Mouse (Mus musculus) embryonic facial prominence, embryonic 12.5 days (tissue): Measurements from ENCODE around the gene Dydc1. TPM values are rescaled to one million over a fixed set of nuclear protein-coding genes. Genes with fewer than 3 reads are reported as not detected.
"Not testable (repeated sequence)": the region's sequence is repeated elsewhere in the genome, so short reads cannot be mapped to it uniquely, and the experiment has no call there.

ENCODE experiments used
- ATAC-seq: fragments of 200-750 bp; cut with Nextera tagmentation; 2 replicates; pipeline ENCODE4 v1.8.0; 2017; ENCODE audit not compliant: insufficient number of reproducible peaks, insufficient read depth, low FRiP score, low TSS enrichment
- H3K27ac ChIP-seq: fragments of 300-500 bp; sonication (generic); 2 replicates; pipeline ENCODE4 v1.5.1; 2016; ENCODE audit warnings: mild to moderate bottlenecking
- H3K27me3 ChIP-seq: fragments of 300-500 bp; sonication (generic); 2 replicates; pipeline ENCODE4 v1.6.1; 2016; ENCODE audit warnings: mild to moderate bottlenecking, moderate library complexity
- H3K36me3 ChIP-seq: fragments of 300-500 bp; sonication (generic); 2 replicates; pipeline ENCODE4 v1.6.1; 2016; ENCODE audit warnings: mild to moderate bottlenecking
- H3K4me1 ChIP-seq: fragments of 300-500 bp; sonication (generic); 2 replicates; pipeline ENCODE4 v1.6.1; 2016
- H3K4me2 ChIP-seq: fragments of 300-500 bp; sonication (generic); replicated peaks from 2 replicates; pipeline ENCODE4 v1.6.1; 2016; ENCODE audit warnings: mild to moderate bottlenecking, moderate library complexity
- H3K4me3 ChIP-seq: fragments of 300-500 bp; sonication (generic); 2 replicates; pipeline ENCODE4 v1.5.1; 2016; ENCODE audit warnings: mild to moderate bottlenecking
- H3K9ac ChIP-seq: fragments of 300-500 bp; sonication (generic); 2 replicates; pipeline ENCODE4 v1.6.1; 2016; ENCODE audit warnings: mild to moderate bottlenecking, moderate library complexity
- H3K9me3 ChIP-seq: fragments of 300-500 bp; sonication (generic); 2 replicates; pipeline ENCODE4 v1.6.1; 2016; ENCODE audit warnings: mild to moderate bottlenecking, moderate library complexity
- WGBS: fragments of 180-500 bp; shearing (Covaris S2); methylation state at CpG from one replicate; pipeline ENCODE4 v1.1.7; 2016; 5-methylcytosine and 5-hydroxymethylcytosine counted together
- polyA plus RNA-seq: library from polyadenylated mRNA; unstranded; fragments of >200 nt; fragmentation: Nextera tagmentation; extraction: Ambion mirVana; gene quantifications from 2 replicates; pipeline ENCODE4 v1.2.1, GENCODE M21; 2016

The Dydc1 gene
- not detected in 2 replicates for polyA plus RNA-seq

GRCm38 (mm10) chr14:41072229-41072943, at the start of gene Dydc1:
Gene Dydc1, plus strand, starts transcription at chr14:41072911.
- 0 out of 2 replicates have a peak, but pooled peaks cover 3% of the 10 kb centered on the region for H3K4me1 ChIP-seq
- ATAC-seq: peak; percentile 91
- H3K36me3 ChIP-seq: no peaks in the 10 kb centered on the region
- H3K4me2 ChIP-seq: peak within 1 kb of the TSS; percentile 64
- no peaks in the 10 kb centered on the region for H3K9me3 ChIP-seq
- H3K4me3 ChIP-seq: peak within 1 kb of the TSS; percentile 41
- 14% methylated on average over 23 of the region's 23 CpGs for WGBS
- H3K27ac ChIP-seq: no peak within 1 kb of the TSS
- no peak within 1 kb of the TSS for H3K9ac ChIP-seq
- no peaks in the 10 kb centered on the region for H3K27me3 ChIP-seq

DNA sequence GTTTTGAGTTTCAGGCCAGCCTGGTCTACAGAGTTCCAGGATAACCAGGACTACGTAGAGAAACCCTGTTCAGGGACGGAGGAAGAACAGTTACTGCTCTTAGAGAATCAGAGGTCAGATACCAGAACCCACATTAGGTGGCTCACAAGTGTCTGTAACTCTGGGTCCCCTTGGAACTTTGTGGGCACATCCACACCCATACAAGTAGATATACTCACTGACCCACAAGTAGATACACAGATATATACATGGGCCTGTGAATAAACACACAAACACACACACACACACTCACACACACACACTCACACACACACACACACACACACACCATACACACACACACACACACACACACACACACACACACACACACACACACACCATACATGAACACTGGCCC, 47.6 kb upstream of the Dydc1 start:
- Histone ChIP-seq H3K36me3 (no peaks in the 10 kb centered on the region), H3K4me1 (no peaks in the 10 kb centered on the region), H3K4me3 (no peak overlapping the region), H3K9ac (no peak overlapping the region), H3K27me3 (no peaks in the 10 kb centered on the region), H3K4me2 (no peak overlapping the region), H3K27ac (no peak overlapping the region), H3K9me3 (no peaks in the 10 kb centered on the region)
- WGBS: 79% methylated on average over 2 of the region's 2 CpGs
- ATAC-seq: no peak

DNA sequence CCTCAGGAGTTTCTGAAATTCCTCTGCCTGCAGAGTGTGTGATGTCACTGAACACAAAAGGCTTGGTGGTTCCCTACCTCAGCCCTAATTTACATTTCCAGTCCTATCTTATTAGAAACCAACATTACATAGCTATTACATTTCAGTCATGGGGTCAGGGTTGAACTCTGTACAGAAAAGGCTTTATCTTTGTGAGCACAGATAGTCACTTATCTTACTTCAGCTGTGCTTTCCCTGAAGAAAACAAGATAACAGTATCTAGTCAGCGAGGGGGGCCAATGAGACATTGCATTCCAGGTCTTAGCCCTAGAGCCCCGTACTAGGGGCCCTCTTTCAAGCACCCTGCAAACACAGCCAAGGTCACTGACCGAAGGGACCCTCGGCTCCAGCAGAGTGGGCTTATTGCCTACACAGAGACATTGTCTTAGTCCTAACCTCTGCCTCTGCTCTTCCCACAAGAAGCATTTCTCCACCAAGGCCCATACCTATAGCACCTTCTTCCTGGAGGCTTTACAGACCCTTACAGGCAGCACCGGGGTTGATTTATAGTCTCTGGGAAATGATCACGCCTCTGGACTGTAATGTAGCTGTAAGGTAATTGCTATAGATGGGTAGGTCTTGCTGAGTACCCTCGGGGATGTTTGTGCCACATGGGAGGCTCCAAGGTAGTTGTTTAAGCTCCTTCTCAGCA, 47.0 kb upstream of the Dydc1 start:
- no peaks in the 10 kb centered on the region for H3K36me3 ChIP-seq
- ATAC-seq: no peak
- 79% methylated on average over 7 of the region's 7 CpGs for whole genome bisulfite sequencing
- no peaks in the 10 kb centered on the region for H3K9me3 ChIP-seq
- H3K4me2 ChIP-seq: no peak overlapping the region
- H3K4me1 ChIP-seq: no peaks in the 10 kb centered on the region
- no peak overlapping the region for H3K4me3 ChIP-seq
- H3K27me3 ChIP-seq: no peaks in the 10 kb centered on the region
- H3K27ac ChIP-seq: no peak overlapping the region
- H3K9ac ChIP-seq: no peak overlapping the region

DNA sequence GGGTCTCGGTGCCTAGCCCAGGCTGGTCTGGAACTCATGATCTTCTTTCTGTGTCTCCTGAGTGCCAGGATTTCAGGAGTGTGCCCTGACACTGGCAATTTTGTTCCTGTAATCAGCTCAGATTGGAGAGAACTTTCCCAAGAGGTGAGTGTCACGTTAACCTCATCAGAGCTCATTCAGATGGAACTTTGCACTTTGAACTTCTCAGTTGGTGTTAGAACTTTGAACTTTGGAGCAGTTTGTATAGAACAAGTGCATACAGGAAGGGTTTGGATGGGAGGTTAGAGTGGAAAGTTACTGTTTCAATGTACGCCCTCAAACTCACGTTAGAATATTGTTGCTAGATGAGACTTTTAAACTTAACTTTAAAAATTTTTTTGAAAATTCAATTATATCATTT, 43.4 kb upstream of the Dydc1 start:
- no peaks in the 10 kb centered on the region for H3K4me1 ChIP-seq
- ATAC-seq: no peak
- no peak overlapping the region for H3K9ac ChIP-seq
- no peaks in the 10 kb centered on the region for H3K9me3 ChIP-seq
- H3K36me3 ChIP-seq: no peaks in the 10 kb centered on the region
- whole genome bisulfite sequencing: 69% methylated on average over 4 of the region's 4 CpGs
- H3K4me2 ChIP-seq: no peak overlapping the region
- H3K27me3 ChIP-seq: no peaks in the 10 kb centered on the region
- no peak overlapping the region for H3K4me3 ChIP-seq
- H3K27ac ChIP-seq: no peak overlapping the region

- Histone ChIP-seq H3K4me3 (no peak overlapping the region), H3K27ac (no peak overlapping the region), H3K4me2 (no peak overlapping the region), H3K27me3 (no peaks in the 10 kb centered on the region), H3K4me1 (no peaks in the 10 kb centered on the region), H3K9me3 (no peaks in the 10 kb centered on the region), H3K36me3 (no peaks in the 10 kb centered on the region), H3K9ac (no peak overlapping the region)
- 92% methylated on average over 6 of the region's 6 CpGs for WGBS
- no peak for ATAC-seq
Measured at GRCm38 (mm10) chr14:41030989-41031513, 41.7 kb upstream of the Dydc1 start.

- Histone ChIP-seq H3K9ac (no peak overlapping the region), H3K36me3 (no peaks in the 10 kb centered on the region), H3K27me3 (no peaks in the 10 kb centered on the region), H3K4me2 (no peak overlapping the region), H3K4me1 (no peaks in the 10 kb centered on the region), H3K9me3 (no peaks in the 10 kb centered on the region), H3K4me3 (no peak overlapping the region), H3K27ac (no peak overlapping the region)
- no peak for ATAC-seq
- 57% methylated on average over 13 of the region's 13 CpGs for WGBS
Measured at GRCm38 (mm10) chr14:41033135-41034110, 39.3 kb upstream of the Dydc1 start.

DNA sequence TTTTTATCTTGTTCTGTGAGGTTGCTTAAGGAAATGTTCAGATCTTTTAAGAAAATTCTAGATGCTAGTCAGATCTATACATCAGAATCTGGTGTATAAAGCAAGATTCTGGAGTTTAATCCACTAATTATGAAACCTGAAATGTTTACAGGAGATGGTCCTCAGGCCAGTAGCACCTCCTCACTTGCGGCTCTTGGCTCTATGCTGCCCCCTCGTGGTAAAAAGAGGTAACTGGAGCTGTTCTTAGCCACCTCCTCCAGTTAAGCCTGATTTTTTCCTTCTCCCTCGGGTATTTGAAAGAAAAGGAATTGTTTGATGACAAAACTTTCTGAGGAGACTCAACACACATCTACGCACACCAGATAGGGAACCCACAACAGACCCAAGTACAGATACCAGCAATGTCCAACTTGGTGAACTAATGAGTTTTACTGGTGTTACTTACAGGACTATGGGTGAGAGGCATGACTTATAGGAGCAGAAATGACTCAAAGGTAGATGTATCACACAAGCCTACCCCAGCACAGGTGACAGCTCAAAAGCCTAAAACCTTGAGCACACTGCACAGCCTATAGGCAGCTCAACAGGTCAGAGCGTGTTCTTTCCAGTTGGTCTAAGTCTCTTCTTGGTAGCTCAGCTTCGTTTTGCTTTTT, 37.4 kb upstream of the Dydc1 start:
- no peaks in the 10 kb centered on the region for H3K4me1 ChIP-seq
- 0 out of 2 replicates have a peak, but pooled peaks have one; percentile 64 for ATAC-seq
- no peaks in the 10 kb centered on the region for H3K27me3 ChIP-seq
- H3K4me3 ChIP-seq: no peak overlapping the region
- H3K4me2 ChIP-seq: no peak overlapping the region
- WGBS: 33% methylated on average over 6 of the region's 6 CpGs
- H3K36me3 ChIP-seq: no peaks in the 10 kb centered on the region
- no peaks in the 10 kb centered on the region for H3K9me3 ChIP-seq
- H3K27ac ChIP-seq: no peak overlapping the region
- H3K9ac ChIP-seq: no peak overlapping the region

GRCm38 (mm10) chr14:41047402-41047801, 25.3 kb upstream of the Dydc1 start:
- H3K27ac ChIP-seq: no peak overlapping the region
- ATAC-seq: no peak

GRCm38 (mm10) chr14:41050471-41050870, 22.2 kb upstream of the Dydc1 start:
- Histone ChIP-seq H3K4me2 (no peak overlapping the region), H3K4me3 (no peak overlapping the region), H3K27ac (no peak overlapping the region), H3K36me3 (no peaks in the 10 kb centered on the region), H3K4me1 (no peaks in the 10 kb centered on the region), H3K9me3 (no peaks in the 10 kb centered on the region; the same call in 1 of the 2 replicates), H3K9ac (no peak overlapping the region), H3K27me3 (no peaks in the 10 kb centered on the region)
- whole genome bisulfite sequencing: 67% methylated on average over 6 of the region's 6 CpGs
- ATAC-seq: no peak

More at GRCm38 (mm10) chr14:41047402-41047801, 25.3 kb upstream of the Dydc1 start:
- no peak overlapping the region for H3K4me3 ChIP-seq
- H3K27me3 ChIP-seq: no peaks in the 10 kb centered on the region
- 77% methylated on average over 2 of the region's 2 CpGs for WGBS
- H3K9ac ChIP-seq: no peak overlapping the region
- no peaks in the 10 kb centered on the region for H3K4me1 ChIP-seq
- H3K9me3 ChIP-seq: no peaks in the 10 kb centered on the region
- H3K36me3 ChIP-seq: no peaks in the 10 kb centered on the region
- no peak overlapping the region for H3K4me2 ChIP-seq

GRCm38 (mm10) chr14:41052481-41052880, 20.2 kb upstream of the Dydc1 start:
- Histone ChIP-seq H3K4me1 (no peaks in the 10 kb centered on the region), H3K9ac (no peak overlapping the region)
- no peak for ATAC-seq

DNA sequence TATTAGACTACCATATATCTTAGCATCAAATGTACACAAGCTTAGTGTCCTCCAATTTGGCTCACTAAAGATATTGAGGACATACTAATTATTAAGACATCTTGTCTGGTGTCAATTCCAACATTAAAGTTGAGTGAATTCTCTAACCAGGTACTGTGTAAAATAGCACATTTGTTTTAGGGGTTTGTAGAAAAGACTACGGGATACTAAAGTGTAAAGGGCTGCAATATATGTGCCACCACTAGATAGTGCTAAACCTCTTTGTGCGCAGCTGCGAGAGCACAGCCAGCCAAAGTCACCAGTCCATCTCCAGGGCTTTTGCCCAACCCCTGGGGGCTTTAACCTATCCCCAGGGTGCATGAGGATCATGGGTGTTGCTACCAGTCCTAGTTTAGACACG, 19.5 kb upstream of the Dydc1 start:
- WGBS: 69% methylated on average over 3 of the region's 4 CpGs
- not testable (repeated sequence) for H3K4me3 ChIP-seq, ATAC-seq, H3K9me3 ChIP-seq, H3K9ac ChIP-seq, H3K4me2 ChIP-seq, H3K36me3 ChIP-seq, H3K4me1 ChIP-seq, H3K27ac ChIP-seq, H3K27me3 ChIP-seq

More at GRCm38 (mm10) chr14:41052481-41052880, 20.2 kb upstream of the Dydc1 start:
- Histone ChIP-seq H3K9me3 (no peaks in the 10 kb centered on the region; the same call in 1 of the 2 replicates), H3K4me2 (no peak overlapping the region), H3K27me3 (no peaks in the 10 kb centered on the region), H3K27ac (no peak overlapping the region), H3K4me3 (no peak overlapping the region), H3K36me3 (no peaks in the 10 kb centered on the region)
- WGBS: 70% methylated on average over 5 of the region's 5 CpGs
